Mouse (Mus musculus) megakaryocyte progenitor cell, adult 5-6 weeks (primary cell): ENCODE measurements around the gene Syde2. TPM values are rescaled to one million over a fixed set of nuclear protein-coding genes. Genes with fewer than 3 reads are reported as not detected.

Experiments used
- ATAC-seq: replicated peaks from 2 replicates; pipeline ENCODE4 v1.8.0; 2016; ENCODE audit warnings: mild to moderate bottlenecking, moderate TSS enrichment, inconsistent platforms; ENCODE audit not compliant: poor library complexity
- total RNA-seq, 2 experiments: library from RNA; stranded (forward) in 1 of 2; stranded (reverse) in 1 of 2; fragments of 157-497, 149-512 nt in 1 of 2; fragments of 200-1000 nt in 1 of 2; gene quantifications; 2 replicates each; pipeline versions ENCODE4 v1.2.3 to v1.2.4; 2015 to 2017

The Syde2 gene
- 3.7 and 4.9 TPM in 2 replicates for total RNA-seq (2015)
- 3.2 and 5.0 TPM in 2 replicates for total RNA-seq (2017)

DNA sequence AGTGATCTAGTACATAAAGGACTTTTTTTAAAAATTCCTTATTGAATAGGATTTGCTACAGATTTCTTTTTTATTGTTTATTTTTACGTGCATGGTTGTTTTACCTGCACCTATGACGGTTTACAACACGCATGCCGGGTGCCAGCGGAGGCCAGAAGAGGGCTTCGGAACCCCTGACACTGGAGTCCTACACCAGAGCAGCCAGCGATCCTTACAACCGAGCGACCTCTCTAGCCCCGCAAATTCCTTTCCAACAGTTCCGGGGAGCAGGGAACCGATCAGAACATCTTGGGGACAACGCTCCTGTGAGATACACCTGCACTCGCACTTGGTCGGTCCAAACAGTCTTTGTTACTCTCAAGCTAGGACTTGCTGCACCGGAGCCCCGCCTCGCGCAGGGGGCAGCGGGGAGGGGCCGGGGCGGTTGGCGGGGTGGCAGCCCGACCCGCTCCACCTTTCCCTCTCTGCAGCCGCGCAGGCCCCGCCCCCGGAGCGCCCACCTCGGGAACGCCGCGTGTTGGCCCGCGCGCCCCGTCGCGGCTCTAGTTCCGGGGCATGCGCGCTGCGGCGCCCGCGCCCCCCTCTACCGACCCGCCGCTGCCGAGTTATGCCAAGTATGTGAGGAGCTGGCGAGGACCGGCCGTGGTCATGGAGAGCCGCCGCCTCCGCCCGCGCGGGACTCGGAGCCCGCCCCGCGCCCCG lies at the start of gene Syde2:
Gene Syde2 (plus strand): TSS at position 603 of the 702 bp plus-strand sequence.
- ATAC-seq: peak; percentile 30

DNA sequence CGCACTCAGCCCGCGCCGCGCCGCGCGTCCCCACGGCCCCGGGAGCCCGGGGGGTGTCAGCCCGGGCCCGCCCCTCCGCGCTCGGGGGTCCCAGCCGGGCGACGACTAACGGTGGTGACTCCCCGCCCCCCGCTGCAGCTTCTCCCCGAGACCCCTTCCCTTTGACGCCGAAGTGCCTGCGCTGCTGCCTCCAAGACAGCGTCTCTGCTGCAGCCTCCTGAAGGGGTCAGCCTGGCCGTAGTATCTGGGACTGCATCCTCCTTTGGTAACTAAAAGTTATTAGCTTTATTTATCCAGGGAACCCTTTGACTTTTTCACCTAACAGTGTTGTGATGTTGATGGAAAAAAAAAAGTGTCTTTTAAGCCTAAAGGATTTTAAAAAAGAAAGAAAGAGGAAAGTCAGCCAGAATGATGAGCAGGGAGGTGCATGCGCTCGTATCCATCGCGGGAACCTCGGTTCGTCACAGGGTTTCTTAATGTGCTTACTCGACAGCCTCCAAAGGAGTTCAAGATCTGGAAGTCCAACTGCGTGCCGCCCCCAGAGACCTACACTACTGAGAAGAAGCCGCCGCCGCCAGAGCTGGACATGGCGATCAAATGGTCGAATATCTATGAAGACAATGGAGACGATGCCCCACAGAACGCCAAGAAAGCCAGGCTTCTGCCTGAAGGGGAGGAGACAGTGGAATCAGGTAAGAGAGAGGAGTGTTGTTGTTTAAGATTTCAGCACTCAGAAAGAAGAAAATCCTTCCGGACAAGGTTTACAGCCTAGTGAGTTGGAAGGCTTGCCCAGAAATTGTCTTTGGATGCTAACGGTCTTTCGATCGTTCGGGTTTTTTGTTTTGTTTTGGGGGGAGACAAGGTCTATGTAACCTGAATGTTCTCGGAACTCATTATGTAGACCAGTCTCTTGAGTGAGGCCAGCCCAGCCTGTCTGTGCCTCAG lies 49.0 kb upstream of the Syde2 start:
- no peak for ATAC-seq

DNA sequence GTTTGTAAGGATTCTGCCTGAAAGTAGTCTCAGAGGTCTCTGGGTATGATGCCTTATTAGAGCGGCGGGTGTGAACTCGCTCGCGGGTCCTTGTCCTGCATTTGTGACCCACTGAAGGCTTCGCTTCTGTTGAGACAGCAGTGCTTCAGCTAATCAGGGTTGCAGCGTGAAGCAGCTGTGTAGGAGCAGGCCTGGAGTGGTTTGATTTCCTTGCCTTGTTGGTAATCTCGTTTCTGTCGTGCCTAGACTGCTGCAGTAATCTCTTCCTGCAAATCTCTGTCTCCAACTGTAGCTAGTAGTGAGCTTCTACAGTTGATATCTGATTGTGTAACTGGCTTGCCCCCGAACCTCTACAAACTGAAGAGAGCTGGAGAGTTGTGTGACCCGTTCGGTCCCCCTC lies 48.3 kb upstream of the Syde2 start:
- peak; percentile 50 for ATAC-seq

DNA sequence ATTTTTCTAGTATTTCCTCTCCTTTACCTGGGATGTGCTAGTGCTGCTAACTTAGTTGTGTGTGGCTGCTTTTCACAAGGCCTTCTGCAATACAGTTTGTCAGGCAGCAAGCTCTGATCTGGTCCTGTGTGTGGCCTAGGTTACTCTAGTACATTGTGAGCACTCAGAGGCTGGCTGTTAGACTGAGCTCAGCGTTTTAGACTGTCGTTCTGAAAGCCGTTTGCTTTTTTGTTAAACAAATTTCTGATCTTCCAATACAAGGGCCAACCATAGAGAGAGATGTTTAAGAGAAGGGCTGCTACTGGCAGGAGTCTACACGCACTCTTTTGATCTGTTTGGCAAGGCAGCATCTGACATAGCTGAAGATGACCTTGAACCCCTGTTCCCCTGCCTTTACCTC lies 47.7 kb upstream of the Syde2 start:
- ATAC-seq: no peak

DNA sequence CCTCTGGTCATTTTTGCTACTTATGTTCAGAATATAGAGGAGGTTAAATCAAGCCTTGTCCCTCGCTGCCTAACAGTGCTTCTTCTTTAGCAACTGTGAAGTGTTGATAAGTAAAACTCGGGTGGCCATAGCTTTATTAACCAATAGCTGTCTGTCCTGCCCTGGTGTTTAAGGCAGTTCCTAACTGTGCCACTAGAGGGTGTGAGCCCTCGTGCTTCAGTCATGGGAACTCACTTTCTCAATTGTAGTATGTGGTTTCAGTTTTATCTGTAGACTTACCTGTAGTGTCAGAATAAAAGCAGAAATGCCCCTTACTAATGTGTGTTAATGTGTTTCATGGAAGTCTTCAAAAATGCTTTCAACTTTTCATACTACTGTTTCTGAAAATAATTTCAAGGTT lies 45.7 kb upstream of the Syde2 start:
- ATAC-seq: peak; percentile 63

DNA sequence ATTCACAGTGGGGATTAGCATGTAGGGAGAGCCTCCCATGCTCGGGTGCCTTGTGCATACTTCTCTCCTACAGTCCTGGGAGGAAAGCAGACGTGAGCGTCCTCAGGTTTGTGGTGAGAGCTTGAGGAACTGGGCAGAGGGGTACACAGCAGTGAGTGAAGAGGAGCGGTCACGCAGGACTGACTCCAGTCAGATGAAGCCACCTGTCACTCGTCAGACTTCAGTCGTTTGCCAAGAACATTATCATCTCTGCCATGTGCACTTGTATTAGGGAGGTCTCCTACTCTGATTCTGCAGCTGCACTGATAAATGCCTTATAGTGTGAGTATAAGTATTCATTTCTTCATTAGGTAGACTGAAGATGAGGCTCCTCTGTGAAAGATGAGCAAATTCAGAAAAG lies 43.3 kb upstream of the Syde2 start:
- ATAC-seq: peak; percentile 61

DNA sequence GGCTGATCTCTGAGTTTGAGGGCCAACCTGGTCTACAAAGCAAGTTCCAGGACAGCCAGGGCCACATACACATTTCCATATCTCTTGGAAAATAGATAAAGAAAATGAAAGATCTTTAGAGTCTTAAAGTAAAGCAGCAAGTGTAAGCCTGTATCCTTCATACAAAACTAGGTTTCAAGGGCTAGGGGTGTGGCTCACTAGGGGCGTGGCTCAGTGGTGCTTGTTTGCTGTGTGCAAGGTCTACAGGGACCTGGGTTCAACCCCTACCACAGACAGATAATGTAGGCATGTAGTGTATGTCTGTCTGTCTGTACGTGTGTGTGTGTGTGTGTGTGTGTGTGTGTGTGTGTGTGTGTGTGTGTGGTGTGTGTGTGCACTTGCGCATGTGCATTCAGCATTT lies 41.8 kb upstream of the Syde2 start:
- no peak for ATAC-seq

DNA sequence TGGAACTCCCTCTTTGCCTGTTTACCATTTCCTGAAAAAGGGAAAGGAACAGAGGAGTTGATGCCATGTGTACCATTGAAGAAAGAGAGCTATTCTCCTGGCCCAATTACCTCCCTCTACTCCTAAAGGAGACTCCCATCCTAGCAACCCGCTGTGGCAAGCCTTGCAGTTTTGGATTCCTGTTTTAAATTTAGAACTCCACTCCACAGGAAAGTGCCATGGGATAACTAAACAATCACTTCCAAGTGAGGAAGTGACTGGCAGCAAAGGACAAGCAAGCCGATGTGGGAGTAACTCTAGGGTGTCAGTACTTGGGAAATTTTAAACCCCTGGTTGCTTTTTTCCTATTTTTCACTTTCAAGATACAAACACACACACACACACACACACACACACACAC lies 41.0 kb upstream of the Syde2 start:
- no peak for ATAC-seq

DNA sequence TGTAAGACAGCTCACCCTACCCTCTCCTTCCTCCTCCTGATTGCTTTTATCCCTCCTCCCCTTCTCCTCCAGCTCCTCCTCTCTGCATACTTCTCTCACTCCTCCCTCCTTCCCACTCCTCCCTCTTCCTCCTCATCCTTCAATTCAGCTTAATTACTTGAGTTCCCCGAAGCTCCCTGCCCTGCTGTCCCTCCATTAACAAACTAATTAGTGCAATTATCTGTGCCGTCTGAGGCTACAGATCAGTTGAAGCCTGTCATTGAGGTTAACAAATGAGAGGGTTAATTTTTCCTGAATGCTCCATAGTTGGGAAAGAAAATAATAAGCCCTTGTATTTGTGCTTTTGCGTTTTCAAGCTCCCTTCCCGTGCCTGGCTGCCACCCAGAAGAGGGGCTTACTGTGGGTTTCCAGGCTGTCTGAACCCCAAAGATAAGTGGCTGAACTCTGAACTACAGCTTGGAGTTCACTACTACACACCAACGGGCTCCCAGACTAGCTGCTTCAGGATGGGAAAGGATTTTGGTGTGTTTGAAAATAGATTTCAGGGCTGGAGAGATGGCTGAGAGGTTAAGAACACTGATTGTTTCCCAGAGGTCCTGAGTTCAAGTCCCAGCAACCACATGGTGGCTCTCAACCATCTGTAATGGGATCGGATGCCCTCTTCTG lies 40.0 kb upstream of the Syde2 start:
- no peak for ATAC-seq

DNA sequence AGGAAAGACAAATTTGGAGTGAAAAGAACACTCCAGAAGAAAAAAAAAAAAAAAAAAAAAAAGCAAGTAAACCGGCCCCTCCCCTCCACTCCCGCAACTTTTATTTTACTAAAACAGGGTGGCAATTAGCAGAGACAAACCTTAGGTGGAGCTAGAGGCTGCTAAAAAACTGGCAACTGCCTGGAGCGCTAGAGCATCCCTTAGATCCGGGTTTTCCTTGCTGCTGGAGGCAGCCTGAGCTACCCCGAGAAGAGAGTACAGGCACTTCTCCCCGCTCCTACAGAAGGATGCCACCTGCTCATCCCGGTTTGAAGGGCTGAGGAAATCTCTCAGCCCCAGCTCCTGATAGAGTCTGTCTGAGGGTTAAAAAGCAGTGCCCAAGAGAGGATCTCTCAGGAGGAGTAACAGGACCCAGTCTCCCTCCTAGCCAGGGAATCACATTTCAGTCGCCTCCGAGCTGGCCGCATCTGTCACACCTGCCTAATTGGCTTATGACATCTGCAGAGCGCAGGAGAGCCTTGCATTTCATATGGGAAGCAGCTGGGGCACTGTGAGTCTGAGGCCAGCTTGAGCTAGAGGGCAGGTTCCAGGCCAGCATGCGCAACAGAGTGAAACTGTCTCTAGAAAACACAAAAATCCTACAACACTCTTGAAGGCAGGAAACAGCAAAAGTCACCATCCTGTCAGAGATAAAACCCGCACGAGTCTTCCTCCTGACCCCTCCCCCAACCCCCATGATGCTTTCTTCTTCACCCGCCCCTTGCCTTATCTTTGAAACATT lies 37.4 kb upstream of the Syde2 start:
- peak; percentile 59 for ATAC-seq

DNA sequence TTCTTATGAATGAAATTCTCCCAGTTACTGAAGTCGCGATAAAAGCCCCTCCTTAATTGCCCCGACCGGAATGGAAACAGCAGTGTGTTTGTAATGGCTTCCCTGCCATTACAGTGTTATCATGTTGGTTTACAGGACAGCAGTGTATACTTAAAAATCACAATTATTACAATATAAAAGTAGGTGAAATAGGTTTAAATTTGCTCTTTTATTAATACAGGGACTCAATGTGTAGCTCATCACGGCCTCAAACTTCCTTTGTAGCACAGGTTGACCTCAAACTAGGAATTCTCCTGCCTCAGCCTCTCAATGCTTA lies 36.9 kb upstream of the Syde2 start:
- ATAC-seq: no peak

DNA sequence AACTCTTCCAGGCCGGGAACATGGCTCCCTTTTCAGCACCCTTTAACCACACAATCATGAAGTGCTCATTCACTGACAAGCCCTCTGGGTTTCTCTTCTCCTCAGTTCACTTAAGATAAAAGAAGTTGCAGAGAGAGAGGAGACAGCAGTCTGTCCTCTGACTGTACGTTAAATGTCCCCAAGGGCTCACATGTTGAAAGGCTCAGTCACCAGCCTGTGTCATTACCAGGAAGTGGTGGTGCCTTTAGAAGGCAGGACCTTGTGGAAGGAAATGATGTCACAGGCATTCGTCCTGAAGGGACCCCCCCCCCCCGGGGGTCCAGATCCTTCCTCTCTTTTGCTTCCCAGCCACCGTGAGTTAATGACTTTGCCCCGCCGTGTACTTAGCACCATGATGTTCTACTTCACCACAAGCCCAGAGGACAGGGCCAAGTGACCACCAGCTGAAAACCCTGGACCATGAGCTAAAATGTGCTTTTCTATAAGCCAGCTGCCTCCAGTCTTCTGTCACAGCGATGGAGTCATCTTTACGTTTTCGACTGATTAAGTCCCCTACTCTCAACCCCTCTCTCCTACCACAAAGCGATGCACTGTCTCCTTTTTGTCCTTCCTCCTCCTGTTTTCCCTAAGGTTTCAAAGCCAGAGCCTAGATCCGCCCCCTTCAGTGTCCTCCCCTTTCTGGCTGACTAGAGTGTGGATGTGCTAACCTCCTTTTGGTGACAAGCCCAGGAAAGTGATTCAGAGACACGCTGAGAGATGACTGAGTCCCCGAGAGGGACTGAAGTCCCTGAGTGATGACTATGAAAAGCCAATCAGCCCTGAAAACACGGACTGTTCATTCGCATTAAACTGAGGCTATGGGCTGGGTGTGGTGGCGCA lies 36.1 kb upstream of the Syde2 start:
- peak; percentile 36 for ATAC-seq

DNA sequence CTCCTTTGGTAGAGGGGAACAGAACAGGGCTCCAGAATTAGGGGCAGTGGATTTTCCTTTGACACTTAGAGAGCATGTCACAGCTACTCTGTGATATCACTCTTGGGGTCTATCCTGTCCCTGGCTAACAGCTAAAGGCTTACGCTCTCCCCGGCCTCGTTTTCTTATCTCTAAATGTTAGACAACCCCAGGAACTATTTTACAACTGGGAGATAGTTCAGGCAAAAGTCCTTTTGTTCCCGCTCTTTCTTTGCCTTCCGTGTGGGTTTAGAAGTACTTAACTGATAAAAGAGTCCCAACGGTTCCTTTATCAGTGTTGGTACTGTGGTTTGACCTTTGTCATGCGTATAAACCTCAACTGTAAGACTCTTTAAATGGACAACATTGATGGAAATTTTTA lies 34.7 kb upstream of the Syde2 start:
- ATAC-seq: no peak

DNA sequence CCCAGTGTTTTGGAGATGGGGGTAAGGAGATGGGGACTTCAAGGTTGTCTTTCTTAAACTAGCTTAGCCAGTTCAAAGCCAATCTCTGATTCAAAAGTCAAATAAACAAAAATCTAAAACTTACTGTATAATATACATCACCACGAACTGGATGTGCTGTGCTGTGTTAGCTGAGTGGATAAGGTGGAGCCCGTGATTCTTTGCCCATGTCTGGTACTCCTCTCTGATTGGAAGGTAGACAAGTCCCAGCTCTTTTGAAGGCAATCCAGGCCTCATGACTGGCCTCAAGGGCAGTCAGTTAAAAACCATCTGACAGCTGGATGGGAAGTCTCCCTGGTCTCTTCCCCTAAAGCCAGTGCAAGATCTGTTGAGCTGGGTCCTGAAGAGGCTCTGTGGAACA lies 34.3 kb upstream of the Syde2 start:
- ATAC-seq: no peak

DNA sequence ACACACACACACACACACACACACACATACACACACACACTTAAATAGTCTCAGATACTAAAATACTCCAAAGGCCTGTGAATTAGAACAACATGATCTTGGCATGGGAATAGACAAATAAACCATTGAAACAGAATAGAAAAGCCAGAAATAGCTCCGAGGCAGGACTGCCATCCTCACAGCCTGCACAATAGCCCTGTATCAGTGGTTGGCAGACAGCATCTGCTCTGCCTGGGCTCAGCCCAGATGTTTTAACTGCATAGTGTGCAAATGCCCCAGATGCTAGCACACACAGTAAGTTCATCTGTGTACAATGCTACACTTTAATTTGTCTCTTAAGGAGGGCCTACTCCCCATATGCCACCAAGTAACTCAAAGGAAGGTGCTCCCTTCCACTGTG lies 27.8 kb upstream of the Syde2 start:
- peak; percentile 40 for ATAC-seq

DNA sequence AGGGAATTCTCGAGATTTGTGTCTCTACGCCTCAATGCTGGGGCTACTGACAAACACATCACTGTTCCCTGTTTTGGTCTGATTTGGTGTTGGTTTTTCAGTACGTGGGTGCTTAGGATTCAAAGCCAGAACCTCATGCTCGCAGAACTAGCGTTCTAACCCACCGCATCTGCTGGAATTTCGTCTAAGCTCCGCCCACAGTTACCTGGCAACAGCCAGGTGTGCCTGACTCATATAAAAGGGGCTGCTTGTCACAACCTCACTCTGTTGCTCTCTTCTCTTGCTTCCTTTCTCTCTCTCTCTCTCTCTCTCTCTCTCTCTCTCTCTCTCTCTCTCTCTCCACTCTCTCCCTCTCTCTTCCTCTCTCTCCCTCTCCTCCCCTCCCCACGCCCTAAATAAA lies 25.3 kb upstream of the Syde2 start:
- ATAC-seq: no peak

DNA sequence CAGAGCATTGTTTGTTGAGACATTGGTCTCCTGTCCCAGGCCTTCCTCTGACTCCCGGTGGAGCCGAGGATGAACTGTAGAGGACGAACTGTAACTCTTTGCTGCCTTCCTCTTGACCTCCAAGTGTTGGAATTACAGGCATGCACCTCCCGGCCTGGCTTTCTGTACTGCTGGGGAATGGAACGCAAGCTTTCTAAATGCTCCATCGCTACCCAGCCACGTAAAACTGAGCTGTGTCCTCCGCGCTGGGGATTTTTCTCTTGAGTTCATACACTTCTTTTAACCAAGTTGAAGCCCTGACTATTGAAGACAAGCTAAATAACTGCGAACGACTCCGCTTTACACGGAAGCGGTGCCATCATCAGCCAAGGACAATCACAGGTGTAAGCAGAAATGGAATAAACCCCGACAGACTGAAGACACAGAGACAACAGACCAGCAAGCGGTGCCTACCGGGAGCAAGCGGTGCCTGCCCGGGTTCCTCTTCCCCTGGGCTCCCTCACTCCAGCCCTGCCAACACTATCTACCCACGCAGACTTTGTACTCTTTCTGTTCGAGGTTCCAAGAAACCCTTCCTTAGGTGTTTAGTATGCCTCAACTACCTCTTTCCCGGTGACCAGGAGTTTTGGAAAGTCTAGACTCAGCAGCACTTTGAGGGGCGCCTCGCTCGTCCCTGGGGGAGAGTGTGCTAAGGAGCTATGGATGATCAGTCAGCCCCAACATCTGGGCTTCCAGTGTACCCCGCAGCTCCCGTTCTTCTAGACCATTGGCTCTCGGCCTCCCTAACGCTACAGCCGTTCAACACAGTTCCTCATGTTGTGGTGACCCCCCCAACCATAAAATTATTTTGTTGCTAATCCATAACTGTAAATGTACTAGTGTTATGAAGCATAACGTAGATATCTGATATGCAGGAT lies 24.3 kb upstream of the Syde2 start:
- ATAC-seq: peak; percentile 38

DNA sequence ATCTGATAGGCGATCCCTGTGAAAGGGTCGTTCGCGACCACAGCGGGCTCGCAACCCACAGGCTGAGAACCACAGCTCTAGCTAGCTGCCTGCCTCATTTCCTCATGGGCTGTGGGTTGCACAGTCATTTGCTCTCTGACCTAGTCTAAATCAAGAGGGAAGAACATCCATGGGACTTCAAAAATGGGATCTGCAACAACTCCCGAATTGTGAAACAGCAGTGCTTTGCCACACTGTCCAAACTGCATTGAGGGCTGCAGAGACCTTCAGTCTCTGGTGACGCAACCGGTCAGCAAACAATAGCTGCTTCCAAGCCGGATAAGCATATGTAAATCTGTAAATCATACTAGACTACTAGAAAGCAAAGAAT lies 23.7 kb upstream of the Syde2 start:
- ATAC-seq: peak; percentile 82

DNA sequence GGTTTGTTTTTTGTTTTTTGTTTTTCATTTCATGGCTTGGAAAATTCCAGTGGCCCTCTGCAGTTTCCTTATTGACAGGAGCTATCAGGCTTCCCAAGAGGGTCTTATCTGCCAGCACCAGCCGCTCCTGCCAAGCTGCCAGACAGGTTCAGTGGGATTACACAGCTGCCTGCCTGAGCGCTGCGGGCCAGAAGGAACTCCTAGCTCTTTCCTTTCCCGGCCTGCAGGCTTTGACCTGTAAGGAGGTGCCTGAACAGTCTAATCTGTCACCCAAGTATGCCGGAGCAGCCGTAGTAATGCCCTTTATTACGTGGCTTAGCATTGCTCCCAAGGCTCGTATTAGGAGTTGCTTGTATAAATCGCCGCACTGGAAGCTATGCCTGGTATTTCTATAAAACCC lies 23.2 kb upstream of the Syde2 start:
- peak; percentile 59 for ATAC-seq
